Mouse (Mus musculus): ENCODE measurements around the gene Ankrd55. TPM values are rescaled to one million over a fixed set of nuclear protein-coding genes. Genes with fewer than 3 reads are reported as not detected.
"Not testable (repeated sequence)": the region's sequence is repeated elsewhere in the genome, so short reads cannot be mapped to it uniquely, and the experiment has no call there.

The Ankrd55 gene
- total and polyA plus RNA-seq, 3 experiments, result 1.5 to 14.0 (median 4.2) TPM

DNA sequence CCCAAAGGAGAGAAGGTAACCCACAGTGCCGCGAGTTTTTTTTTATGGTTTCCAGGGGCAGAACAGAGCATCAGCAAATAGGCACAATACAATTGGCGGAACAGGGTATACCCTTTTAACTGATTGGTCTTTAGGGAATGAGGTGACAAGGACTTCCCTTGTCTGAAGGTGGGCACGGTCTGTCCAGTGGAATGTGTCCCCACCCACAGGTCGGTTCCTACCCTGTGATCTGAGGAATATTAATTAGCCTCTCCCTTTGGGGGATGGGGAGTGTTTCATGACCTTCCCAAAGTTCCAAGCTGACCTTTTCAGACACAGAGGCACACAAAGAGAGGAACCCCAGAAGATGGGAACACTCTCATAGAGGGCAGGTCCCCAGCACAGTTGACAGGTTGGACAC lies 124.6 kb downstream of the Ankrd55 start:
- DNase-seq, result no peak

DNA sequence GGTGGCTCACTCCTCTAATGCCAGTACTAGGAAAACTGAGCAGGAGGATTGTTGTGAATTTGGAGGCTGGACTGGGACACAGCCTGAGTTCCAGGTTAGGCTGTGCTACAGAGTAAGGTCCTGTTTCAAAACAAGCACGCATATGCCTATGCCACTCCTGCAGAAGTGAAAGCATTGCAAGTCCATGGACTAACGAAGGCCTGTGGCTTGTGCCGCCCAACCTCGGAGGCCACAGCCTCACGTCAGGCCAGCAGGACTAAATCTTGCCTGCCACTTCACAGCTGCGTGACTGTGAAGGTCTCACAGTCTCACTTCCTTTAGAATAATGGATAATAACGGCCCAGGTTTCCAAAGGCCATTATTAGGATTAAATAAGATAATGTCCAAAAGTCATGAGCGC lies 125.4 kb downstream of the Ankrd55 start:
- no peak for DNase-seq

DNA sequence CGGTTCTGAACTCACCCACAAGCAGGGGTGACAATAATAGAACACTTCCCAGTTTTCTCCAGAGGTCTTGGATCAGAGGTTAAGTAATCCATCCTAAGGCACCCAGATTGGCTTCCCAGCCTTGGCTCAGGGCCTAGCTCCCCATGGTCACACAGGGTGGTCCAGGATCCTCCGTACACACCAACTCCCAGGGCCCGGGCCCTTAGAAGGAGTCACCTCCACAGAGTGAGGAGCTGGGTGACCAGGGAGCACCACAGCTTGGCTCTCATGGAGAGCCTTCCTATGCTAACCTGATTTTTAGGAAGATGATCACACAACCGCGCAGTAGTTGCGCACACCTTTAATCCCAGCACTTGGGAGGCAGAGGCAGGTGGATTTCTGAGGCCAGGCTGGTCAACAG lies 127.6 kb downstream of the Ankrd55 start:
- DNase-seq, result no peak

GRCm38 (mm10) chr13:112416410-112417162 lies 128.3 kb downstream of the Ankrd55 start:
- DNase-seq, result no peak

GRCm38 (mm10) chr13:112417163-112417523 lies 128.9 kb downstream of the Ankrd55 start:
- DNase-seq, result no peak

DNA sequence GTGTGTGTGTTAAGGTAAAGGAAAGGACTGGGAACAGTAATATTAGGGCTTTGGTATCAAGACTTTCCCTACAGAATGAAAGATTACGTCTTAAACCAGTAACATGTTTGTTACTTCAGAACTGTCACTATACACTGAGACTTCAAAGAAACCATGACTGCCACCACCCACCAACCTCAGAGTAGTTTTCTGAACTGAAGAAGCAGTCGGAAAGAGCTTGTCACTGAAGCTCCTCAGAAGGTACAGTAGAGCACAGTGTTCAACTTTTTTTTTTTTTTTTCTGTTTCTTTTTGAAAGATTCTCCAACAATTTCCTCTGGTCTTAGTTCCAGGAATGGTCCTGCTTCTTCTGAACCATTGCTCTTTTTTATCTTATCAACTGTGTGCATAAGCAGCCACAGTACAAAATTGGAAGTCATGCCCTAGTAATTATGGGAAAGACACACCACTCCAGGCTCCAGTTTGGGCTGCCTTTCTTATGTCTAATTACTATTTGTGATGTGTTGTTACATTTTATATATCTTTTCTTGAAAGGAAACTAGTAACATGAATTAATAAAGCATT lies 129.7 kb downstream of the Ankrd55 start:
- no peak for DNase-seq

DNA sequence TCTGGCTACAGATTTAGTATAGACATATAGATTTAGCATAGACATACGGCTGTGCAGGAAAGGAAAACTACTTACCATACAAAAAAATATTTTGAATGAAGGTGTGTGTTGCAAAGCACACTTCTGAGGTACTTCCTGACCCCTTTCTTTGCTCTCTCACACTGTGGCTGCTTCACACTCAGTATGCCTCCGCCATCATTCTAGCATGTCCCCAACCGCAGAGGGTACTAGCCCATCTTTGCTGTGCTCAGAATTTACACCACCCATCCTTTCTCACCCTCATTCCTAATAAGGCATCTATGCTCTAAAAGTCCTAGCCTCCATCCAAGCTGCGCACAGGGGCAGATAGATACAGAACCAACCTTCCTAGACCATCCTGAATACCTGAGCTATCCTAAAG lies 130.3 kb downstream of the Ankrd55 start:
- DNase-seq, result no peak

GRCm38 (mm10) chr13:112424212-112424611 lies 136.0 kb downstream of the Ankrd55 start:
- DNase-seq, result no peak

DNA sequence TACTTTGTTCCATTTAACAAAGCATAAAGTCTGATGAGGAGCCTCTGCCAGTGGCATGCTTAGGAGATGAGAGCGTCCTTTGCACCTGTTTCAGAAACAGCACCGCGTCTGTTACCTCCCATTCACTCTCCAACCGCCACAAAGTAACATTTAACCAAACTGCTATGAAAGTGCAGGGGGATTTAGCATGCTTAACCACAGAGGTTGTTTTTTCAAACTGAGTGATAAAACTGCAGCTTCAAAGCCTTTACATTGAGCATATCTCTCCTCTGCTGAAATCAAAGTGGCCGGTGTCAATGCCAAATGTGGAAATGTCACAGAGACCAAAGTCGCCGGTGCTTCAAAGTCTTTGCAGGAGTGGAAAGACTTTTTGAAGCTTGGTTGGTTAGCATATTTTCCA lies 136.4 kb downstream of the Ankrd55 start:
- DNase-seq, result peak; percentile 64

GRCm38 (mm10) chr13:112425181-112425654 lies 137.0 kb downstream of the Ankrd55 start:
- peak; percentile 69 for DNase-seq

DNA sequence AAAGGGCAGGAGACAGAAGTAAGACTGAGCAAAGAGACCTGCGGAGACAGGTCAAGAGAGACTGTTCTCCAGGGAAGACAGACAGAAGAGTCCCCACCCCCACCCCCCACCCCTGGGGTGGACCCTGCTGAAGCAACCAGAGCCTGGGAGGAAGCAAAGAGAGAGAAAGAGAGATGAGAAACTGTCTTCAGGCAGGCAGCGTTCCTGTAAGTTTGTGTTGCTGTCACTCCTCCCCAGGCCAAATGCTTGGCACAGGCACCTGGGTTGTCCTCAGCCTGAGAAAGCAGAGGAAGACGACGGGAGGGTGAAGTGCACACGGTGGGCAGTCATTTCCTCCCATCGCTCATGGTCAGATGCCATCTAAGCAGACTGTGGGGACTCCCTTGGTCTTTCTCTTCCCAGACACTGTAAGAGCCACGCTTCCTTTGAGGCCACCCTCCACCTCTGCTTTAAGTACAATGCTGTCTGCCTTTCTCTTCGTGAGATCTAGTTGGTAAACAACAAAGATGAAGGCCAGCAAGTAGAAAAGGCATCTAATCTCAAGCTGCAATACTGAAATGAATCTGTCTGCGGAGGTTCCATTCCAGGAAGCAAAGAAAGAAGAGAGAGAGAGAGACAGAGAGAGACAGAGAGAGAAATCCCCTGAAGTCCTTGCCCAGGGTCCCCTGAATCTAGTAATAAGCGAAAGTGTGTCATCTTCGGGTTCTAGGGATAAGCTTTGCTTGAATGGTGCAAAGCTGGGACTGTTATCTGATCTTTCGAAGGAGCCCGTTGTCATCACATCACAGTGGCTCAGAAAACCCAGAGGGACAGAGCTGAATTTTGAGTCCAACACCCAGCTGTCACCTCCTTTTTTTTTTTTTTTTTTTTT lies 138.2 kb downstream of the Ankrd55 start:
- peak; percentile 26 for DNase-seq

DNA sequence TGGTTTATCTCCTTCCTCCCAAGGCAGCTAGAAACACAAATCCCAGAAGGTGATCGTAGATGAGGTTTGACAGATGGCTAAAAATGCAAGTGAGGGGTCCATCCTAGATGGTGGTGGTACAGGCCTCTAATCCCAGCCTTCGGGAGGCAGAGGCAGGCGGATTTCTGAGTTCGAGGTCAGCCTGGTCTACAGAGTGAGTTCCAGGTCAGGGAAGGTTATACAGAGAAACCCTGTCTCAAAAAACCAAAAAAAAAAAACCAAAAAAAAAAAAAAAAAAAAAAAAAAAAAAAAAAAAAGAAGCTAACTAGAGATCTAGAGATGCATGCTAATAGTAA lies 138.9 kb downstream of the Ankrd55 start:
- DNase-seq, result not testable (repeated sequence)

- no peak for DNase-seq
Measured at GRCm38 (mm10) chr13:112427521-112427920, 139.3 kb downstream of the Ankrd55 start.

DNA sequence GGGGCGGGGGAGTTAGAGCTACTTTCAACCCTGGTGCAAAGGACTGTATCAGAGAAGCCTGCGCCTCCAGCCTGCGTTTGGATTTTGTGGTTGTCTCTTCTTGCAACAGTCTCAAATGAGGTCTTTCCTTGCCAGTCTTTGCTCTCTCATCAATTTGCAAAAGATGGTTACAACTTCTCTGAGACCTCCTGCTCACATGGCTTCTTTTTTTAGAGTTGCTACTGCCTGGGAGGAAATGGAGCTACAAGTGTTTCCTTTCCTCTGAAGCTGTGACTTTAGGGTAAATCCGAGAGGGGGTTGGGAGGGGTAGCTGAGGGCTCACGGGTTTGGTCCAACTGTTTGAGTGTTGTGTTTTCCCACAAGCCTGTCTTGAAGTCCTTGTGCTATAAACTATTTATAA lies 145.0 kb downstream of the Ankrd55 start:
- DNase-seq, result no peak

Other genes starting within 250 kb of the Ankrd55 start
- 100 to 1,000 TPM; 339 to 355 TPM for gene Il6st, start 175.6 kb downstream of the Ankrd55 start, total RNA-seq (2021)
- 27.8 and 44.4 TPM in 2 replicates for gene Il6st, start 175.6 kb downstream of the Ankrd55 start, polyA plus RNA-seq (2012; rRNA removed)